8 mouse cellular contexts compared by ENCODE assay signal in the genomic region with DNA sequence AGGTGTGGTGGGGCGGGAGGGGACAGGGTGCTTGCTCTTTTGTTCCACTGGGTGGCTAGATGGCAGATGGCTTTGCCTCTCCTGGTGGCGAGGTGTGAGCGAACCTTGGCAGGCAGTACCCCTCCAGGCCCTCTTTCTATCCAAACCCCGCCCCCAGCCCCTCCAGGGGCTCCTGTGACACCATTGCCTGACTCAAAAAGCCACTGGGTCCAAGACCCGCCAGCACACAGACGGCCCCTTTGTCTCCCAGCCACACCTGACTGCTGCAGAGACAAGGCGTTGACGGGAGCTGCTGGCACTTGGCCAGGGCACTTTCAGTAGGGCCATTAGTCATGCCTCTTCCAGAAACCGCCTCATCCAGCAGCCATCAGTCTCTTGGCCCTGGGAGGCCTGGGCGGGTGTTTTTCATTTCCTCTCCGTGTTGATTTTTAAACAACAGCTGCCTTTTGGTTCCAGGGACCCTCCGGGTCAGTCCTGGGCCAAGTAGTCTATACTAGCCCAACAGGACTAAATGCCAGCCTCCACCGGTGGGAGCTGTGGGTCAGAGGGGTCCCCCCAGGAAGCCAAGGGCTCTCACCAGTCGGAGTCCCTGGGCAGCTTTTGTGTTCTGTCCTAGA. TPM values are rescaled to one million over a fixed set of nuclear protein-coding genes. Genes with fewer than 3 reads are reported as not detected.
DNase-seq lines count a peak whose midpoint lies in the region; ATAC-seq and TF ChIP-seq lines count a peak whose summit lies in the region.

No protein-coding gene starts in this region.

- WGBS in forebrain, embryonic 12.5 days, result 36% methylated on average over 14 of the region's 14 CpGs
- WGBS in lung, embryonic 14.5 days, result 11% methylated on average over 14 of the region's 14 CpGs
- WGBS in stomach, embryonic 15.5 days, result 18% methylated on average over 14 of the region's 14 CpGs

- H3K4me1 ChIP-seq in forebrain, embryonic 12.5 days, result peaks cover 17% of the 10 kb centered on the region
- peaks cover 15% of the 10 kb centered on the region for H3K4me1 ChIP-seq in lung, embryonic 14.5 days (ENCODE audit: insufficient read depth)
- H3K4me1 ChIP-seq in stomach, embryonic 15.5 days, result peaks cover 22% of the 10 kb centered on the region

- H3K9me3 ChIP-seq in forebrain, embryonic 12.5 days, result no peaks in the 10 kb centered on the region
- H3K9me3 ChIP-seq in lung, embryonic 14.5 days (ENCODE audit: low read depth, low read length), result no peaks in the 10 kb centered on the region
- H3K9me3 ChIP-seq in stomach, embryonic 15.5 days, result no peaks in the 10 kb centered on the region

- no peaks in the 10 kb centered on the region for H3K27me3 ChIP-seq in forebrain, embryonic 12.5 days
- no peaks in the 10 kb centered on the region for H3K27me3 ChIP-seq in lung, embryonic 14.5 days (ENCODE audit: insufficient read depth, low read length)
- no peaks in the 10 kb centered on the region for H3K27me3 ChIP-seq in stomach, embryonic 15.5 days (replicated peaks)

- peak; percentile 70 for DNase-seq in retina, postnatal 1 day
- no peak for DNase-seq in retina, embryonic 14.5 days (ENCODE audit: low spot score)
- DNase-seq in heart, postnatal 14 days, result peak; percentile 68 to 74
- peak; percentile 92 for DNase-seq in lung, embryonic 14.5 days
- DNase-seq in layer of hippocampus, postnatal 36 days, result no peak

- no peaks in the 10 kb centered on the region for H3K36me3 ChIP-seq in forebrain, embryonic 12.5 days (replicated peaks)
- H3K36me3 ChIP-seq in lung, embryonic 14.5 days (ENCODE audit: insufficient read depth), result no peaks in the 10 kb centered on the region
- H3K36me3 ChIP-seq in stomach, embryonic 15.5 days, result no peaks in the 10 kb centered on the region

- peak; percentile 42 for TF ChIP-seq CTCF in lung, embryonic 14.5 days (IDR thresholded peaks at IDR 0.05; ENCODE audit: low read depth)

- H3K4me3 ChIP-seq in forebrain, embryonic 12.5 days (replicated peaks), result no peak overlapping the region
- H3K4me3 ChIP-seq in lung, embryonic 14.5 days (ENCODE audit: low read depth, low read length), result no peak overlapping the region
- no peak overlapping the region for H3K4me3 ChIP-seq in stomach, embryonic 15.5 days (replicated peaks)

- no peak overlapping the region for H3K9ac ChIP-seq in forebrain, embryonic 12.5 days
- H3K9ac ChIP-seq in lung, embryonic 14.5 days, result no peak overlapping the region
- H3K9ac ChIP-seq in stomach, embryonic 15.5 days, result no peak overlapping the region

- intact Hi-C loops in heart, postnatal 14 days (cut with DNase I), result no loop called here

- no peak overlapping the region; the same call in 1 of the 2 replicates for H3K4me2 ChIP-seq in forebrain, embryonic 12.5 days
- peak overlapping the region; percentile 35 for H3K4me2 ChIP-seq in lung, embryonic 14.5 days
- 0 out of 2 replicates have a peak overlapping the region, but pooled peaks have one; percentile 14 for H3K4me2 ChIP-seq in stomach, embryonic 15.5 days

- H3K27ac ChIP-seq in forebrain, embryonic 12.5 days, result peak overlapping the region; percentile 82
- peak overlapping the region; percentile 76 for H3K27ac ChIP-seq in lung, embryonic 14.5 days (ENCODE audit: low read depth)
- H3K27ac ChIP-seq in stomach, embryonic 15.5 days, result peak overlapping the region; percentile 75

- peak; percentile 68; the same call in 1 of the 2 replicates for ATAC-seq in cerebellum, adult (ENCODE audit: insufficient number of reproducible peaks, low FRiP score, low TSS enrichment)
- ATAC-seq in forebrain, embryonic 12.5 days (ENCODE audit: low FRiP score), result peak; percentile 88; the same call in 1 of the 2 replicates
- peak; percentile 86 for ATAC-seq in lung, embryonic 14.5 days (ENCODE audit: insufficient read depth)
- peak; percentile 86 for ATAC-seq in stomach, embryonic 15.5 days (ENCODE audit: insufficient read depth, low FRiP score, low read depth)

RNA-seq across cellular contexts. Expression of gene Medag, which starts 58.4 kb away (rescaled TPM):
- 1.2 and 1.3 TPM in 2 replicates for polyA plus RNA-seq in forebrain, embryonic 12.5 days (2016; fragmentation: Nextera tagmentation; extraction: Ambion mirVana)
- total RNA-seq in heart, postnatal 14 days (2021), result 10 to 100 TPM; 14.1 to 16.1 TPM
- 1.2 and 1.6 TPM in 2 replicates for polyA plus RNA-seq in lung, embryonic 14.5 days (2014; fragmentation: Nextera tagmentation; extraction: Ambion mirVana)
- 2.8 TPM in 2 replicates for polyA plus RNA-seq in stomach, embryonic 15.5 days (2015; fragmentation: Nextera tagmentation; extraction: Ambion mirVana)
- total RNA-seq in layer of hippocampus, postnatal 36 days (2021), result 1 to 10 TPM; 2.8 to 3.2 TPM

Comparison
In these comparisons a context has a peak if more than half of its experiments do, and no peak if none do; other contexts are left out.
1. DNase-seq: peak in retina, postnatal 1 day (single experiment), heart, postnatal 14 days (2 of 2) and lung, embryonic 14.5 days (single experiment); none in retina, embryonic 14.5 days (single experiment) and layer of hippocampus, postnatal 36 days (0 of 2).
2. Peak in every context shown above with its lines, with median percentiles within 50 percentile points of each other: ATAC-seq and H3K27ac ChIP-seq.